Mouse (Mus musculus): ENCODE measurements around the gene Evx1. TPM values are rescaled to one million over a fixed set of nuclear protein-coding genes. Genes with fewer than 3 reads are reported as not detected.

Gene Evx1
- total RNA-seq, 2 experiments from 2014 or later, result not detected

GRCm38 (mm10) chr6:52272766-52273655, 40.3 kb upstream of the Evx1 start:
- intact Hi-C loops (cut with DNase I), result loop anchor here (5.0 kb wide), 1 partner anchor 449 kb away; no protein-coding TSS in a partner anchor
- no peak for DNase-seq (ENCODE audit: extremely low spot score in 1 of 2, low spot score in 2 of 2)
- H3K27ac ChIP-seq, result no peak overlapping the region
- no peak for TF ChIP-seq CTCF (IDR thresholded peaks at IDR 0.05)
- H3K4me3 ChIP-seq, result no peak overlapping the region

- no peak for TF ChIP-seq CTCF (IDR thresholded peaks at IDR 0.05)
- DNase-seq (ENCODE audit: extremely low spot score in 1 of 2, low spot score in 2 of 2), result no peak
- no peak overlapping the region for H3K27ac ChIP-seq
- intact Hi-C loops (cut with DNase I), result loop anchor here (5.0 kb wide), 1 partner anchor 449 kb away; no protein-coding TSS in a partner anchor
- no peak overlapping the region for H3K4me3 ChIP-seq
Measured at GRCm38 (mm10) chr6:52273656-52274280, 39.5 kb upstream of the Evx1 start.

- TF ChIP-seq CTCF (IDR thresholded peaks at IDR 0.05), result no peak
- no peak for DNase-seq (ENCODE audit: extremely low spot score in 1 of 2, low spot score in 2 of 2)
- intact Hi-C loops (cut with DNase I), result loop anchor here (5.0 kb wide), 1 partner anchor 448 kb away; no protein-coding TSS in a partner anchor
Measured at GRCm38 (mm10) chr6:52274576-52274975, 38.7 kb upstream of the Evx1 start.

GRCm38 (mm10) chr6:52275563-52276280, 37.6 kb upstream of the Evx1 start:
- no peak for TF ChIP-seq CTCF (IDR thresholded peaks at IDR 0.05)
- intact Hi-C loops (cut with DNase I), result no loop called here
- H3K4me3 ChIP-seq, result no peak overlapping the region
- H3K27ac ChIP-seq, result no peak overlapping the region
- no peak for DNase-seq (ENCODE audit: extremely low spot score in 1 of 2, low spot score in 2 of 2)

More at GRCm38 (mm10) chr6:52274576-52274975, 38.7 kb upstream of the Evx1 start:
- no peak overlapping the region for H3K4me3 ChIP-seq
- no peak overlapping the region for H3K27ac ChIP-seq

GRCm38 (mm10) chr6:52276382-52276781, 36.9 kb upstream of the Evx1 start:
- Histone ChIP-seq H3K27ac (no peak overlapping the region), H3K4me3 (no peak overlapping the region)
- no peak for TF ChIP-seq CTCF (IDR thresholded peaks at IDR 0.05)
- DNase-seq (ENCODE audit: extremely low spot score in 1 of 2, low spot score in 2 of 2), result no peak
- intact Hi-C loops (cut with DNase I), result no loop called here

- DNase-seq (ENCODE audit: extremely low spot score in 1 of 2, low spot score in 2 of 2), result no peak
- Histone ChIP-seq H3K27ac (no peak overlapping the region), H3K4me3 (no peak overlapping the region)
- intact Hi-C loops (cut with DNase I), result no loop called here
- no peak for TF ChIP-seq CTCF (IDR thresholded peaks at IDR 0.05)
Measured at GRCm38 (mm10) chr6:52276920-52277319, 36.4 kb upstream of the Evx1 start.

- DNase-seq (ENCODE audit: extremely low spot score in 1 of 2, low spot score in 2 of 2), result no peak
- Histone ChIP-seq H3K27ac (no peak overlapping the region), H3K4me3 (no peak overlapping the region)
- TF ChIP-seq CTCF (IDR thresholded peaks at IDR 0.05), result no peak
- intact Hi-C loops (cut with DNase I), result no loop called here
Measured at GRCm38 (mm10) chr6:52281084-52281483, 32.2 kb upstream of the Evx1 start.

- intact Hi-C loops (cut with DNase I), result no loop called here
- TF ChIP-seq CTCF (IDR thresholded peaks at IDR 0.05), result no peak
- Histone ChIP-seq H3K27ac (no peak overlapping the region), H3K4me3 (no peak overlapping the region)
- DNase-seq (ENCODE audit: extremely low spot score in 1 of 2, low spot score in 2 of 2), result no peak
Measured at GRCm38 (mm10) chr6:52283896-52284295, 29.4 kb upstream of the Evx1 start.

- TF ChIP-seq CTCF (IDR thresholded peaks at IDR 0.05), result no peak
- no peak overlapping the region for H3K4me3 ChIP-seq
- no peak for DNase-seq (ENCODE audit: extremely low spot score in 1 of 2, low spot score in 2 of 2)
- H3K27ac ChIP-seq, result no peak overlapping the region
- intact Hi-C loops (cut with DNase I), result no loop called here
Measured at GRCm38 (mm10) chr6:52290186-52290585, 23.1 kb upstream of the Evx1 start.

GRCm38 (mm10) chr6:52291021-52291860, 22.1 kb upstream of the Evx1 start:
- intact Hi-C loops (cut with DNase I), result no loop called here
- TF ChIP-seq CTCF (IDR thresholded peaks at IDR 0.05), result no peak
- no peak for DNase-seq (ENCODE audit: extremely low spot score in 1 of 2, low spot score in 2 of 2)
- H3K27ac ChIP-seq, result no peak overlapping the region
- no peak overlapping the region for H3K4me3 ChIP-seq

GRCm38 (mm10) chr6:52292328-52292727, 21.0 kb upstream of the Evx1 start:
- no peak for DNase-seq (ENCODE audit: extremely low spot score in 1 of 2, low spot score in 2 of 2)
- Histone ChIP-seq H3K4me3 (no peak overlapping the region), H3K27ac (no peak overlapping the region)
- TF ChIP-seq CTCF (IDR thresholded peaks at IDR 0.05), result no peak
- intact Hi-C loops (cut with DNase I), result no loop called here

All from left cerebral cortex, adult 2 months (tissue).